Mouse (Mus musculus) CD8-positive naive resting alpha-beta T cell, adult 2 months (primary cell): Measurements from ENCODE around the gene Gapdhs.

Experiments used
- DNase-seq, 2 experiments: peaks; one replicate each; pipeline ENCODE4 v3.0.0; 2022; ENCODE audit warnings: low read depth in 2 of 2, low spot score in 2 of 2

The Gapdhs gene

DNA sequence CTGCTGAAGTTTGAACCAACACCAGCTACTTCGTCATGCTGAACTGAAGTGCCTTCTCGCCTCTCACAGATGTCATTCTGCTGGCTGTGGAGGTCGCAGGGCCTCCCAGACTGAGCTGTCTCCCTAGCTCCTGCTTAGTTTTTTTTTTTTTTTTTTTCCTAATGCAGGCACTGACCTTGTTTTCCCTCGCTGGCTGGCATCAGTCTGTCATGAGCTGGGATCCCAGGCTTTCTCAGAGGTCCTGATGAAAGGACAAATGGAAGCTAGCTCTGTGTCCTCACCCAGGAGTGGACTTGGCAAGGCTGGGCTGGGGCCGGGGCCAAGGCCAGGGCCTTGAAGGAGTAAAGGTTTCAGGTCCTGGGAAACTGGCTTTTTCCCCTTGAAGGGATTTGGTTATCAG lies 61.6 kb downstream of the Gapdhs start:
- DNase-seq, result no peak
